Mouse (Mus musculus) MEL (cell line): ENCODE measurements around the gene Btn1a1. TPM values are rescaled to one million over a fixed set of nuclear protein-coding genes. Genes with fewer than 3 reads are reported as not detected.

ENCODE experiments used
- DNase-seq: peaks from one replicate; pipeline ENCODE4 v3.0.0; 2011; ENCODE audit warnings: low read depth, low spot score
- H3K27ac ChIP-seq: 2 replicates; pipeline ENCODE4 v1.5.1; 2012; ENCODE audit warnings: low read depth, mild to moderate bottlenecking, control low read depth, low read length, moderate library complexity; ENCODE audit not compliant: control insufficient read depth
- H3K27me3 ChIP-seq, 2 experiments: fragments of 150-350 bp in 1 of 2; sonication (generic) in 1 of 2; 2 replicates each; pipeline ENCODE4 v1.6.1; 2012; ENCODE audit warnings: low read length in 2 of 2, mild to moderate bottlenecking in 2 of 2, improper control_type of control experiment in 1 of 2, moderate library complexity in 1 of 2; ENCODE audit not compliant: insufficient read depth in 2 of 2, control insufficient read depth in 1 of 2
- H3K36me3 ChIP-seq, 2 experiments: 2 replicates each; pipeline ENCODE4 v1.6.1; 2012 to 2014; ENCODE audit warnings: low read length in 2 of 2, improper control_type of control experiment in 1 of 2, inconsistent platforms in 1 of 2, mild to moderate bottlenecking in 1 of 2; ENCODE audit not compliant: insufficient read depth in 2 of 2, control insufficient read depth in 1 of 2
- H3K4me1 ChIP-seq, 2 experiments: fragments of 150-350 bp in 1 of 2; sonication (generic) in 1 of 2; 2 replicates each; pipeline ENCODE4 v1.6.1; 2012; ENCODE audit warnings: low read length in 2 of 2, improper control_type of control experiment in 1 of 2, mild to moderate bottlenecking in 1 of 2; ENCODE audit not compliant: insufficient read depth in 2 of 2, control insufficient read depth in 1 of 2
- H3K4me3 ChIP-seq, 2 experiments: fragments of 150-350 bp in 1 of 2; sonication (generic) in 1 of 2; 2 replicates each; pipeline ENCODE4 v1.5.1; 2012; ENCODE audit warnings: low read depth in 2 of 2, low read length in 2 of 2, mild to moderate bottlenecking in 2 of 2, moderate library complexity in 2 of 2, control low read depth in 1 of 2, improper control_type of control experiment in 1 of 2; ENCODE audit not compliant: control insufficient read depth in 1 of 2, insufficient read depth in 1 of 2
- H3K79me2 ChIP-seq: 2 replicates; pipeline ENCODE4 v1.6.1; 2012; ENCODE audit warnings: mild to moderate bottlenecking, low read length, moderate library complexity; ENCODE audit not compliant: control insufficient read depth, poor library complexity, insufficient read depth
- H3K9ac ChIP-seq: 2 replicates; pipeline ENCODE4 v1.6.1; 2012; ENCODE audit warnings: low read depth, mild to moderate bottlenecking, control low read depth, low read length, moderate library complexity; ENCODE audit not compliant: control insufficient read depth, poor library complexity, severe bottlenecking
- H3K9me3 ChIP-seq: fragments of 150-350 bp; sonication (generic); replicated peaks from 2 replicates; pipeline ENCODE4 v1.6.1; 2012; ENCODE audit warnings: mild to moderate bottlenecking, low read length, improper control_type of control experiment, moderate library complexity; ENCODE audit not compliant: insufficient read depth
- BHLHE40 ChIP-seq: IDR thresholded peaks from 2 replicates; pipeline ENCODE4 v1.6.1; 2012; ENCODE audit warnings: low read depth, mild to moderate bottlenecking, inconsistent platforms, low read length, improper control_type of control experiment, borderline replicate concordance
- CHD2 ChIP-seq: IDR thresholded peaks from 2 replicates; pipeline ENCODE4 v1.6.1; 2011; ENCODE audit warnings: low read length, improper control_type of control experiment
- CTCF ChIP-seq, 3 experiments: IDR thresholded peaks in 2 of 3; conservative IDR thresholded peaks in 1 of 3; 2 replicates each; pipeline ENCODE4 v1.5.1; 2011 to 2012; ENCODE audit warnings: low read length in 3 of 3, low read depth in 2 of 3, mild to moderate bottlenecking in 2 of 3, improper control_type of control experiment in 1 of 3, inconsistent platforms in 1 of 3, mixed read lengths in 1 of 3, moderate library complexity in 1 of 3; ENCODE audit not compliant: control insufficient read depth in 1 of 3, insufficient read depth in 1 of 3, poor library complexity in 1 of 3, severe bottlenecking in 1 of 3
- ELF1 ChIP-seq: IDR thresholded peaks from 2 replicates; pipeline ENCODE4 v1.6.1; 2014; ENCODE audit warnings: low read depth, mild to moderate bottlenecking, inconsistent platforms, low read length, improper control_type of control experiment, moderate library complexity
- ETS1 ChIP-seq: IDR thresholded peaks from 2 replicates; pipeline ENCODE4 v1.6.1; 2012; ENCODE audit warnings: low read depth, mild to moderate bottlenecking, inconsistent platforms, low read length, improper control_type of control experiment, moderate library complexity
- GABPA ChIP-seq: IDR thresholded peaks from 2 replicates; pipeline ENCODE4 v1.6.1; 2012; ENCODE audit warnings: low read depth, mild to moderate bottlenecking, inconsistent platforms, low read length, improper control_type of control experiment, moderate library complexity
- GATA1 ChIP-seq: IDR thresholded peaks from 2 replicates; pipeline ENCODE4 v1.6.1; 2011; ENCODE audit warnings: low read depth, low read length, improper control_type of control experiment
- HCFC1 ChIP-seq: IDR thresholded peaks from 2 replicates; pipeline ENCODE4 v1.6.1; 2012; ENCODE audit warnings: low read depth, mild to moderate bottlenecking, inconsistent platforms, low read length, improper control_type of control experiment, moderate library complexity
- JUND ChIP-seq: IDR thresholded peaks from 2 replicates; pipeline ENCODE4 v1.6.1; 2011; ENCODE audit warnings: low read depth, mild to moderate bottlenecking, improper control_type of control experiment, low read length
- KAT2A ChIP-seq: conservative IDR thresholded peaks from 2 replicates; pipeline ENCODE4 v1.6.1; 2012; ENCODE audit warnings: low read depth, low read length, improper control_type of control experiment, inconsistent platforms
- MAX ChIP-seq: IDR thresholded peaks from 2 replicates; pipeline ENCODE4 v1.6.1; 2011; ENCODE audit warnings: low read length, improper control_type of control experiment
- MEF2A ChIP-seq: IDR thresholded peaks from 2 replicates; pipeline ENCODE4 v1.6.1; 2014; ENCODE audit warnings: low read depth, mild to moderate bottlenecking, inconsistent platforms, low read length, improper control_type of control experiment; ENCODE audit not compliant: poor library complexity, insufficient replicate concordance, severe bottlenecking; ENCODE audit errors: extremely low read depth
- MXI1 ChIP-seq: IDR thresholded peaks from 2 replicates; pipeline ENCODE4 v1.6.1; 2011; ENCODE audit warnings: mild to moderate bottlenecking, low read depth, low read length, improper control_type of control experiment
- MYB ChIP-seq: IDR thresholded peaks from 2 replicates; pipeline ENCODE4 v1.6.1; 2011; ENCODE audit warnings: mild to moderate bottlenecking, low read depth, low read length, improper control_type of control experiment
- NELFE ChIP-seq: IDR thresholded peaks from 2 replicates; pipeline ENCODE4 v1.6.1; 2011; ENCODE audit warnings: low read depth, low read length, improper control_type of control experiment
- NRF1 ChIP-seq: IDR thresholded peaks from 2 replicates; pipeline ENCODE4 v1.6.1; 2014; ENCODE audit warnings: low read depth, mild to moderate bottlenecking, inconsistent platforms, low read length, improper control_type of control experiment, moderate library complexity; ENCODE audit not compliant: poor library complexity, insufficient read depth, severe bottlenecking
- POLR2A ChIP-seq, 2 experiments: IDR thresholded peaks; 2 replicates each; pipeline ENCODE4 v1.6.1; 2011 to 2012; ENCODE audit warnings: low read length in 2 of 2, mild to moderate bottlenecking in 2 of 2, control low read depth in 1 of 2, improper control_type of control experiment in 1 of 2, low read depth in 1 of 2, moderate library complexity in 1 of 2; ENCODE audit not compliant: control insufficient read depth in 1 of 2, insufficient read depth in 1 of 2, poor library complexity in 1 of 2
- POLR2AphosphoS5 ChIP-seq: IDR thresholded peaks from 2 replicates; pipeline ENCODE4 v1.6.1; 2012; ENCODE audit warnings: low read depth, borderline replicate concordance, mild to moderate bottlenecking, inconsistent platforms, low read length, moderate library complexity, mixed read lengths
- SIN3A ChIP-seq: IDR thresholded peaks from 2 replicates; pipeline ENCODE4 v1.6.1; 2012; ENCODE audit warnings: low read length, improper control_type of control experiment, inconsistent platforms
- TBP ChIP-seq: IDR thresholded peaks from 2 replicates; pipeline ENCODE4 v1.8.0; 2011; ENCODE audit warnings: low read depth, low read length, improper control_type of control experiment
- USF1 ChIP-seq: IDR thresholded peaks from 2 replicates; pipeline ENCODE4 v1.6.1; 2014; ENCODE audit warnings: low read depth, mild to moderate bottlenecking, inconsistent platforms, low read length, improper control_type of control experiment, moderate library complexity
- ZC3H11A ChIP-seq: IDR thresholded peaks from 2 replicates; pipeline ENCODE4 v1.6.1; 2012; ENCODE audit warnings: low read depth, mild to moderate bottlenecking, inconsistent platforms, low read length, improper control_type of control experiment
- ZNF384 ChIP-seq: IDR thresholded peaks from 2 replicates; pipeline ENCODE4 v1.6.1; 2012; ENCODE audit warnings: low read depth, mild to moderate bottlenecking, inconsistent platforms, low read length, improper control_type of control experiment
- polyA plus RNA-seq, 2 experiments: library from polyadenylated mRNA; stranded (reverse) in 1 of 2; unstranded in 1 of 2; fragments of >175 nt in 1 of 2; fragments of >200 nt in 1 of 2; gene quantifications; 2 replicates each; pipeline versions ENCODE4 v1.2.1 to v1.2.4; 2012; ENCODE audit warnings: low replicate concordance in 2 of 2, low read depth in 1 of 2; ENCODE audit not compliant: insufficient read length in 2 of 2, insufficient read depth in 1 of 2, missing spikeins in 1 of 2
- total RNA-seq: library from RNA; depleted of rRNA; stranded (reverse); fragments of 300-350 nt; gene quantifications from 2 replicates; pipeline ENCODE4 v1.2.3, GENCODE M21; 2012

The Btn1a1 gene
- total and polyA plus RNA-seq, 3 experiments: 0.25 TPM; not detected in 2

- peaks cover 0 to 8% of the 10 kb centered on the region in 2 experiments; a peak in 2 of 4 replicates for H3K36me3 ChIP-seq
- H3K27me3 ChIP-seq: no peaks in the 10 kb centered on the region
- no peaks in the 10 kb centered on the region for H3K9me3 ChIP-seq
- no peak for DNase-seq
- no peaks in the 10 kb centered on the region; the same call in 1 of the 2 replicates for H3K79me2 ChIP-seq
- H3K9ac ChIP-seq: peak overlapping the region; percentile 82
- peak overlapping the region; percentile 77 for H3K27ac ChIP-seq
- H3K4me1 ChIP-seq: peaks cover 0 to 5% of the 10 kb centered on the region in 2 experiments; a peak in 1 of 4 replicates
- H3K4me3 ChIP-seq: peak overlapping the region; percentile 25 to 83
- TF ChIP-seq HCFC1: no peak
- TF ChIP-seq MXI1: no peak
- no peak for TF ChIP-seq NRF1
- TF ChIP-seq CHD2: no peak
- TF ChIP-seq ETS1: no peak
- no peak for TF ChIP-seq MEF2A
- TF ChIP-seq NELFE: no peak
- no peak for TF ChIP-seq POLR2AphosphoS5
- TF ChIP-seq KAT2A: no peak
- TF ChIP-seq JUND: no peak
- TF ChIP-seq ELF1: no peak
- TF ChIP-seq BHLHE40: no peak
- TF ChIP-seq GABPA: no peak
- no peak for TF ChIP-seq MAX
- TF ChIP-seq MYB: no peak
- TF ChIP-seq CTCF (IDR thresholded peaks at IDR 0.05 in 2 of 3, conservative IDR thresholded peaks at IDR 0.05 in 1 of 3; ENCODE audit: control insufficient read depth in 1 of 3, insufficient read depth in 1 of 3, low read depth in 2 of 3, low read length in 3 of 3, poor library complexity in 1 of 3, severe bottlenecking in 1 of 3): no peak
- TF ChIP-seq ZNF384: no peak
- no peak for TF ChIP-seq ZC3H11A
- no peak for TF ChIP-seq GATA1
- no peak for TF ChIP-seq USF1
Observed at GRCm38 (mm10) chr13:23445156-23445555, 20.5 kb downstream of the Btn1a1 start.

GRCm38 (mm10) chr13:23444451-23444850 is 21.2 kb downstream of the Btn1a1 start:
- TF ChIP-seq TBP: peak; percentile 67
- TF ChIP-seq POLR2A (IDR thresholded peaks at IDR 0.05; ENCODE audit: control insufficient read depth in 1 of 2, insufficient read depth in 1 of 2, low read depth in 1 of 2, low read length in 2 of 2, poor library complexity in 1 of 2): peak in 1 of 2 experiments; percentile 38; a peak in 1 of 4 replicates
- TF ChIP-seq SIN3A: no peak
- peak; percentile 68 for DNase-seq
- Histone ChIP-seq H3K27ac (peak overlapping the region; percentile 76), H3K4me3 (peak overlapping the region; percentile 25 to 36; a peak in 3 of 4 replicates), H3K9me3 (no peaks in the 10 kb centered on the region), H3K36me3 (peaks cover 0 to 8% of the 10 kb centered on the region in 2 experiments; a peak in 2 of 4 replicates), H3K9ac (peak overlapping the region; percentile 56), H3K27me3 (no peaks in the 10 kb centered on the region), H3K79me2 (no peaks in the 10 kb centered on the region), H3K4me1 (peaks cover 0 to 9% of the 10 kb centered on the region in 2 experiments; a peak in 2 of 4 replicates)
